Mouse (Mus musculus): ENCODE data around the gene Prpf6.

The Prpf6 gene

GRCm38 (mm10) chr2:181691083-181691482 is 99.4 kb downstream of the Prpf6 start:
- DNase-seq: no peak

- peak in 1 of 2 experiments; percentile 47 for DNase-seq
Observed at GRCm38 (mm10) chr2:181691571-181691970, 99.9 kb downstream of the Prpf6 start.

GRCm38 (mm10) chr2:181692304-181692703 is 100.6 kb downstream of the Prpf6 start:
- DNase-seq: no peak

- peak; percentile 87 to 92 for DNase-seq
Observed at GRCm38 (mm10) chr2:181693339-181694280, 101.9 kb downstream of the Prpf6 start, which contains the start of gene Rgs19. Gene Rgs19, minus strand, starts transcription at chr2:181693977.

- DNase-seq: no peak
Observed at GRCm38 (mm10) chr2:181694581-181694980, 102.9 kb downstream of the Prpf6 start.

GRCm38 (mm10) chr2:181695776-181696175 is 104.1 kb downstream of the Prpf6 start:
- DNase-seq: no peak

GRCm38 (mm10) chr2:181696801-181697420 is 105.2 kb downstream of the Prpf6 start:
- no peak for DNase-seq

GRCm38 (mm10) chr2:181698241-181698640 is 106.6 kb downstream of the Prpf6 start, which contains the start of gene Lkaaear1:
Gene Lkaaear1, minus strand, starts transcription at chr2:181698442.
- peak in 1 of 2 experiments; percentile 46 for DNase-seq
